Mouse (Mus musculus) G1E (cell line): ENCODE data around the gene Bmpr1b.

ENCODE experiments used
- CTCF ChIP-seq: IDR thresholded peaks from 2 replicates; pipeline ENCODE4 v1.5.1; 2012; ENCODE audit warnings: low read depth, low read length, inconsistent platforms, mixed read lengths
- GATA1 ChIP-seq: IDR thresholded peaks from 2 replicates; pipeline ENCODE4 v1.6.1; 2012; ENCODE audit warnings: borderline replicate concordance, low read length, inconsistent platforms, mixed read lengths
- GATA2 ChIP-seq: IDR thresholded peaks from 2 replicates; pipeline ENCODE4 v1.6.1; 2012; ENCODE audit warnings: low read depth, low read length, inconsistent platforms, borderline replicate concordance
- TAL1 ChIP-seq: conservative IDR thresholded peaks from 2 replicates; pipeline ENCODE4 v1.6.1; 2012; ENCODE audit warnings: low read depth, low read length, inconsistent platforms, mixed read lengths

DNA sequence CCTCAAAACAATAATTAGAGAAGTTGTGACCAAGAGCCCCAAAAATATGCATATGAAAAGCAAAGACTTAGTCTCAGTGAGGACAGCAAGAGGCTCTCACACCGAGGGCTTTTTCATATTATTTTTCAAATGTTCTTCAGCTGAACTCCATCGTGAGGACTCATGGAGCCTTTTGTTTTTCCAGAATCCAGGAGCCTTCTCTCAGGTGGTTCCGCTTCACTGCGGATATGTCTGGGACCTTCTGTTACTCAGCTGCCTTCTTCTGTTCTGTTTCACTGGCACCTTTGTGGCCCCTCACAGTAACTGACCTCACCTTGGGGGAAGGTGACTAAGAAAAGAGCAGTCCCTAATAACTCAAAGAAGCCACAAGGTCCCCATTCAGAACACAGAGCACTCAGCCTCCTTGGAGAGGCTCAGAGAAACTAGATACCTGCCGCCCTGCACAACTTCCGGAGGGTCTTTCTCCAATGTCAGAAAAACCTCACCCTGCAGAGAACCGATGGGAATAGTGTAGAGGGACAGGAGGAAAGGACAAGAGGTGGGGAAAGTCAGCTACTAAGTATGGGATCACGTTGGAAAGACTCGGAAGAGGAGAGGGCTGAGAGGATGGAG is 868 bp downstream of the Bmpr1b start:
- no peak for TF ChIP-seq GATA1
- no peak for TF ChIP-seq CTCF
- no peak for TF ChIP-seq TAL1
- no peak for TF ChIP-seq GATA2
